Mouse (Mus musculus) layer of hippocampus, adult 8-10 months (tissue): ENCODE results near the gene Irf2bp2. TPM values are rescaled to one million over a fixed set of nuclear protein-coding genes. Genes with fewer than 3 reads are reported as not detected.
A peak's percentile ranks its signal among the peaks of the same experiment; 100 is the strongest.

Experiments used
- DNase-seq, 2 experiments: peaks; one replicate each; pipeline ENCODE4 v3.0.0; 2022; ENCODE audit warnings: low spot score in 2 of 2
- total RNA-seq, 4 experiments: library from RNA; stranded (reverse); gene quantifications; 2 replicates each; pipeline ENCODE4 v1.2.4; 2022

Irf2bp2 gene
- 10 to 100 TPM; 53.5 to 58.0 (median 56.2) TPM for total RNA-seq

- peak; percentile 85 to 88 for DNase-seq
These were observed at the start of gene Irf2bp2 for GRCm38 (mm10) chr8:126593889-126594480. Gene Irf2bp2 (minus strand): TSS chr8:126593986.

GRCm38 (mm10) chr8:126642665-126643064 lies 48.9 kb upstream of the Irf2bp2 start:
- no peak for DNase-seq

- DNase-seq = no peak
These were observed 47.9 kb upstream of the Irf2bp2 start for GRCm38 (mm10) chr8:126641568-126642295.

GRCm38 (mm10) chr8:126639161-126639560 lies 45.4 kb upstream of the Irf2bp2 start:
- DNase-seq = no peak

GRCm38 (mm10) chr8:126638027-126638426 lies 44.2 kb upstream of the Irf2bp2 start:
- peak; percentile 27 to 48 for DNase-seq

- no peak for DNase-seq
These were observed 40.8 kb upstream of the Irf2bp2 start for GRCm38 (mm10) chr8:126634541-126635048.

- no peak for DNase-seq
These were observed 34.8 kb upstream of the Irf2bp2 start for GRCm38 (mm10) chr8:126628616-126629015.

GRCm38 (mm10) chr8:126626415-126626814 lies 32.6 kb upstream of the Irf2bp2 start:
- DNase-seq = no peak

- no peak for DNase-seq
These were observed 28.5 kb upstream of the Irf2bp2 start for GRCm38 (mm10) chr8:126622111-126622795.

- DNase-seq = no peak
These were observed 26.9 kb upstream of the Irf2bp2 start for GRCm38 (mm10) chr8:126620721-126621120.

GRCm38 (mm10) chr8:126619487-126619886 lies 25.7 kb upstream of the Irf2bp2 start:
- no peak for DNase-seq

GRCm38 (mm10) chr8:126617665-126618064 lies 23.9 kb upstream of the Irf2bp2 start:
- DNase-seq = no peak

- no peak for DNase-seq
These were observed 22.9 kb upstream of the Irf2bp2 start for GRCm38 (mm10) chr8:126616736-126617135.

GRCm38 (mm10) chr8:126615765-126616164 lies 22.0 kb upstream of the Irf2bp2 start:
- no peak for DNase-seq

- no peak for DNase-seq
These were observed 20.9 kb upstream of the Irf2bp2 start for GRCm38 (mm10) chr8:126614740-126615132.

GRCm38 (mm10) chr8:126614062-126614739 lies 20.4 kb upstream of the Irf2bp2 start:
- DNase-seq = no peak

GRCm38 (mm10) chr8:126613143-126613542 lies 19.4 kb upstream of the Irf2bp2 start:
- DNase-seq = no peak

- DNase-seq = no peak
These were observed 19.0 kb upstream of the Irf2bp2 start for GRCm38 (mm10) chr8:126612739-126613138.

- DNase-seq = no peak
These were observed 16.9 kb upstream of the Irf2bp2 start for GRCm38 (mm10) chr8:126610713-126611112.

- no peak for DNase-seq
These were observed 15.9 kb upstream of the Irf2bp2 start for GRCm38 (mm10) chr8:126609556-126610263.
